Mouse (Mus musculus) ES-Bruce4 (cell line): Measurements from ENCODE around the gene Ly6g6f. TPM values are rescaled to one million over a fixed set of nuclear protein-coding genes. Genes with fewer than 3 reads are reported as not detected.

Experiments used
- H3K27ac ChIP-seq: 2 replicates; pipeline ENCODE4 v1.5.1; 2012; ENCODE audit warnings: low read length, inconsistent platforms; ENCODE audit not compliant: insufficient read depth
- H3K27me3 ChIP-seq: 2 replicates; pipeline ENCODE4 v1.6.1; 2012; ENCODE audit warnings: mild to moderate bottlenecking, low read length, inconsistent platforms; ENCODE audit not compliant: control insufficient read depth, poor library complexity, insufficient read depth, severe bottlenecking
- H3K36me3 ChIP-seq: 2 replicates; pipeline ENCODE4 v1.6.1; 2012; ENCODE audit warnings: inconsistent platforms, mild to moderate bottlenecking, low read length, moderate library complexity; ENCODE audit not compliant: control insufficient read depth, poor library complexity, insufficient read depth, severe bottlenecking
- H3K4me1 ChIP-seq: one replicate; pipeline ENCODE4 v1.8.1; 2011; ENCODE audit warnings: low read length; ENCODE audit not compliant: control insufficient read depth, insufficient read depth
- H3K4me3 ChIP-seq: 2 replicates; pipeline ENCODE4 v1.5.1; 2011; ENCODE audit warnings: low read depth, mild to moderate bottlenecking, low read length
- H3K9ac ChIP-seq: 2 replicates; pipeline ENCODE4 v1.6.1; 2012; ENCODE audit warnings: low read depth, mild to moderate bottlenecking, inconsistent platforms; ENCODE audit not compliant: poor library complexity, severe bottlenecking
- H3K9me3 ChIP-seq: replicated peaks from 2 replicates; pipeline ENCODE4 v1.6.1; 2012; ENCODE audit warnings: mild to moderate bottlenecking, low read length, inconsistent platforms; ENCODE audit not compliant: control insufficient read depth, poor library complexity, insufficient read depth, severe bottlenecking
- CTCF ChIP-seq: IDR thresholded peaks from one replicate; pipeline ENCODE4 v1.8.1; 2011; ENCODE audit warnings: low read depth, low read length
- EP300 ChIP-seq: IDR thresholded peaks from 2 replicates; pipeline ENCODE4 v1.6.1; 2011; ENCODE audit warnings: low read depth, low read length; ENCODE audit not compliant: insufficient read depth
- POLR2A ChIP-seq: IDR thresholded peaks from one replicate; pipeline ENCODE4 v1.8.1; 2011; ENCODE audit warnings: low read length; ENCODE audit not compliant: insufficient read depth
- polyA plus RNA-seq: library from polyadenylated mRNA; stranded (reverse); fragments of >200 nt; gene quantifications from 2 replicates; pipeline ENCODE4 v1.2.4, GENCODE M21; 2011; ENCODE audit warnings: low read depth; ENCODE audit not compliant: missing spikeins, insufficient read depth, insufficient read length

Gene Ly6g6f
- polyA plus RNA-seq, 1 experiment = not detected

DNA sequence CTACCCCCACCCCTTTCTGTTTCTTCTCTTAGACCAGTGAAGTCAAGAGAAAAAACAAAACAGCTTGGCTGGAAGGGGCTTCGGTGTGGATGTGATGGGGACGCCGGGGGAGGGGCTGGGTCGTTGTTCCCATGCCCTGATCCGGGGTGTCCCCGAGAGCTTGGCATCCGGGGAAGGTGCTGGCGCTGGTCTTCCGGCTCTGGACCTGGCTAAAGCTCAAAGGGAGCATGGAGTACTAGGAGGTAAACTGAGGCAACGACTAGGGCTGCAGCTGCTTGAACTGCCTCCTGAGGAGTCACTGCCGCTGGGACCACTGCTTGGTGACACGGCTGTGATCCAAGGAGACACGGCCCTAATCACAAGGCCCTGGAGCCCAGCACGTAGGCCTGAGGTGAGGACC lies 25.3 kb downstream of the Ly6g6f start:
- Histone ChIP-seq H3K27me3 (no peaks in the 10 kb centered on the region), H3K9ac (peak overlapping the region; percentile 64), H3K4me1 (peaks cover 6% of the 10 kb centered on the region), H3K36me3 (peaks cover 9% of the 10 kb centered on the region), H3K4me3 (peak overlapping the region; percentile 87), H3K9me3 (no peaks in the 10 kb centered on the region), H3K27ac (no peak overlapping the region)
- TF ChIP-seq POLR2A (no peak), EP300 (no peak), CTCF (no peak)

DNA sequence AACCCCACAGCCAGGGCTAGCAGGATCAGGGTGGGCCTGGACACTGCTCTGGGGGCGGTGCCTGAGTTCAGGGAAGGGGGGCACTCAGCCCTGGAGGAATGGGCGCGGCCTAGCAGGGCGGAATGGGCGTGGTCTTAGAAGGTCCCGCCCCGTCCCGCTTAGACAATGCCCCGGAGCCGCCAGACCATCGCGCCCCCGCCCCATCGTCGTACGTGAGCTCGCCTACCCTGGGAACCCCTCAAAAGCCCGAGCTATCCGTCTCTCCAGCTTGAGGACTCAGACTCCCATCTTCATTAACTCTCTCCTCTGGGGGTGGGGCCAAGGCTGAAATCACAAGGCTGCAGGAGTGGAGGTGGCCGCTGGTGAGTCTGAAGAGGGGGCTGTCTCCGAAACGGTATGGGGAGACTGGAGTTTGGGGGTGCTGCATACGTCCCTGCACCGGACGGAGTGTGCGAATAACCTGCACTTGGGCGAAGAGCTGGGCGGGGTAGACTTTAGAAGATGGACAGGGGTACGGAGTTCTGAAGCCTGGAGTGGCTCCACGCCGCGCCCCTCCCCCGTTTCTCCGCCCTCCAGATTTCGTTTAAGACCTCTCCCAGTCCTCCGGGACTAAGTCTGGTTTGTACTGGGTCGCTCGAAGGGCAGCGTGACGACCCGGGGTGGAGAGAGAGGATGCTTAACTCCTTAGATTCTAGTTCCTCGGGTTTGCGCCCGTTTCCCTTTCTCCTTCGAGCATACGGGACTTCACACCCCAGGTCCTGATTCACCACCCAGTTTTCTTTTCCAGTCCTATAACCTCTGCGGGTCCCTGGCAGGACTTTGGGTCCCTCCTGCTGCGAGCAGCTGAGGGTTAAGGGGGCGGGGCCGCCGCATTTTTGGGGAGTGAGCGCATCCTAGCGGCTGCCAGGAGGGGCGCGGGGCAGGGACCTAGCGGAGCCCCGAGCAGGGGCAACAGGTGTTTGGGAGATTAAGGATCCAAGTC lies 26.2 kb downstream of the Ly6g6f start, which contains the start of gene Ddah2:
TSS of gene Ddah2 (plus strand) at position 125 of the 982 bp plus-strand sequence.
- TF ChIP-seq CTCF (peak; percentile 48), EP300 (0 out of 2 replicates have a peak, but pooled peaks have one; percentile 50), POLR2A (no peak)
- Histone ChIP-seq H3K9ac (peak within 1 kb of the TSS; percentile 64), H3K36me3 (peaks cover 15% of the 10 kb centered on the region), H3K27me3 (no peaks in the 10 kb centered on the region), H3K27ac (peak within 1 kb of the TSS; percentile 40), H3K9me3 (no peaks in the 10 kb centered on the region), H3K4me1 (peaks cover 6% of the 10 kb centered on the region), H3K4me3 (peak within 1 kb of the TSS; percentile 87)

DNA sequence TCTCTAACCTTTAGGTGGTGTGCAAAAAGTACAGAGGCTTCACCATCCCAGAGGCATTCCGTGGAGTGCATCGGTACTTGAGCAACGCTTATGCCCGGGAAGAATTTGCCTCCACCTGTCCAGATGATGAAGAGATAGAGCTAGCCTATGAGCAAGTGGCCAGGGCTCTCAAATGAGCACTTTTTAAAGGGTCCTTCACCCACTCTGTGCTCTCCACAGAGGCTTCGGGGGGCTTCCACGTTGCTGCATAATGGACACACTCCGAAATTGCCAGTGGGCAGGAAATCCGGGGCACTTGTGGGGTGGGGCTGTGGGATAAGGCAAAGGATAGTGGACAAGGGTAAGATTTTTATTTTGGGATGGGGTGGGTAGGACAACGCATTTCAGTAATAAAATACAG lies 27.1 kb downstream of the Ly6g6f start:
- H3K9ac ChIP-seq = no peak overlapping the region
- H3K4me1 ChIP-seq = peaks cover 6% of the 10 kb centered on the region
- H3K27ac ChIP-seq = 0 out of 2 replicates have a peak overlapping the region, but pooled peaks have one; percentile 6
- H3K36me3 ChIP-seq = peaks cover 21% of the 10 kb centered on the region
- TF ChIP-seq POLR2A = no peak
- H3K9me3 ChIP-seq = no peaks in the 10 kb centered on the region
- no peak overlapping the region for H3K4me3 ChIP-seq
- H3K27me3 ChIP-seq = no peaks in the 10 kb centered on the region

GRCm38 (mm10) chr17:35057090-35057489 lies 28.3 kb downstream of the Ly6g6f start:
- TF ChIP-seq CTCF (no peak), POLR2A (no peak), EP300 (no peak)
- Histone ChIP-seq H3K9me3 (no peaks in the 10 kb centered on the region), H3K27ac (no peak overlapping the region), H3K36me3 (peaks cover 26% of the 10 kb centered on the region), H3K27me3 (no peaks in the 10 kb centered on the region), H3K4me1 (peaks cover 11% of the 10 kb centered on the region), H3K4me3 (no peak overlapping the region), H3K9ac (no peak overlapping the region)

GRCm38 (mm10) chr17:35055691-35056495 lies 29.5 kb downstream of the Ly6g6f start:
- H3K27ac ChIP-seq = no peak overlapping the region
- TF ChIP-seq EP300 (no peak), CTCF (no peak), POLR2A (no peak)
- no peak overlapping the region for H3K9ac ChIP-seq
- peaks cover 26% of the 10 kb centered on the region for H3K36me3 ChIP-seq
- peaks cover 6% of the 10 kb centered on the region for H3K4me1 ChIP-seq
- H3K4me3 ChIP-seq = no peak overlapping the region
- H3K27me3 ChIP-seq = no peaks in the 10 kb centered on the region
- no peaks in the 10 kb centered on the region for H3K9me3 ChIP-seq
